Mouse (Mus musculus) lung, postnatal 0 days (tissue): ENCODE data around the gene Smg5. TPM values are rescaled to one million over a fixed set of nuclear protein-coding genes. Genes with fewer than 3 reads are reported as not detected.

Source experiments
- ATAC-seq: fragments of 200-750 bp; cut with Nextera tagmentation; 2 replicates; pipeline ENCODE4 v1.8.0; 2017; ENCODE audit warnings: moderate library complexity
- DNase-seq: peaks from one replicate; pipeline ENCODE4 v3.0.0-alpha.2; 2016; ENCODE audit warnings: low spot score
- H3K27ac ChIP-seq: fragments of 300-500 bp; sonication (generic); 2 replicates; pipeline ENCODE4 v1.5.1; 2014; ENCODE audit warnings: antibody characterized with exemption, mild to moderate bottlenecking, low read length, mixed read lengths
- H3K27me3 ChIP-seq: fragments of 300-500 bp; sonication (generic); replicated peaks from 2 replicates; pipeline ENCODE4 v1.6.1; 2014; ENCODE audit warnings: low read length, mixed read lengths; ENCODE audit not compliant: insufficient read depth
- H3K36me3 ChIP-seq: fragments of 300-500 bp; sonication (generic); 2 replicates; pipeline ENCODE4 v1.6.1; 2014; ENCODE audit warnings: low read length, mixed read lengths; ENCODE audit not compliant: insufficient read depth
- H3K4me1 ChIP-seq: fragments of 300-500 bp; sonication (generic); 2 replicates; pipeline ENCODE4 v1.6.1; 2014; ENCODE audit warnings: antibody characterized with exemption, low read depth, low read length, mixed read lengths; ENCODE audit not compliant: insufficient read depth
- H3K4me2 ChIP-seq: fragments of 300-500 bp; sonication (generic); replicated peaks from 2 replicates; pipeline ENCODE4 v1.6.1; 2014; ENCODE audit warnings: low read depth, mild to moderate bottlenecking, low read length, moderate library complexity, mixed read lengths
- H3K4me3 ChIP-seq: fragments of 300-500 bp; sonication (generic); 2 replicates; pipeline ENCODE4 v1.5.1; 2014; ENCODE audit warnings: low read depth, low read length
- H3K9ac ChIP-seq: fragments of 300-500 bp; sonication (generic); replicated peaks from 2 replicates; pipeline ENCODE4 v1.6.1; 2014; ENCODE audit warnings: low read depth, mild to moderate bottlenecking
- H3K9me3 ChIP-seq: fragments of 300-500 bp; sonication (generic); 2 replicates; pipeline ENCODE4 v1.6.1; 2016; ENCODE audit warnings: low read length, mixed read lengths
- CTCF ChIP-seq: IDR thresholded peaks from 2 replicates; pipeline ENCODE4 v1.5.1; 2016; ENCODE audit warnings: antibody characterized with exemption, mild to moderate bottlenecking
- EP300 ChIP-seq: IDR thresholded peaks from 2 replicates; pipeline ENCODE4 v1.6.1; 2016; ENCODE audit warnings: antibody characterized with exemption, mild to moderate bottlenecking, control low read depth
- WGBS: fragments of 180-500 bp; shearing (Covaris S2); extraction: QIAGEN DNeasy Blood & Tissue Kit; methylation state at CpG from one replicate; pipeline ENCODE4 v1.1.7; 2014; 5-methylcytosine and 5-hydroxymethylcytosine counted together
- polyA plus RNA-seq: library from polyadenylated mRNA; unstranded; fragments of >200 nt; fragmentation: Nextera tagmentation; extraction: Ambion mirVana; gene quantifications from 2 replicates; pipeline ENCODE4 v1.2.1, GENCODE M21; 2015

The Smg5 gene
- polyA plus RNA-seq, 1 experiment from 2014 or later, result 19.8 TPM

- H3K9ac ChIP-seq, result peak overlapping the region; percentile 26; the same call in 1 of the 2 replicates
Measured at GRCm38 (mm10) chr3:88334029-88334658, 1.9 kb upstream of the Smg5 start.

DNA sequence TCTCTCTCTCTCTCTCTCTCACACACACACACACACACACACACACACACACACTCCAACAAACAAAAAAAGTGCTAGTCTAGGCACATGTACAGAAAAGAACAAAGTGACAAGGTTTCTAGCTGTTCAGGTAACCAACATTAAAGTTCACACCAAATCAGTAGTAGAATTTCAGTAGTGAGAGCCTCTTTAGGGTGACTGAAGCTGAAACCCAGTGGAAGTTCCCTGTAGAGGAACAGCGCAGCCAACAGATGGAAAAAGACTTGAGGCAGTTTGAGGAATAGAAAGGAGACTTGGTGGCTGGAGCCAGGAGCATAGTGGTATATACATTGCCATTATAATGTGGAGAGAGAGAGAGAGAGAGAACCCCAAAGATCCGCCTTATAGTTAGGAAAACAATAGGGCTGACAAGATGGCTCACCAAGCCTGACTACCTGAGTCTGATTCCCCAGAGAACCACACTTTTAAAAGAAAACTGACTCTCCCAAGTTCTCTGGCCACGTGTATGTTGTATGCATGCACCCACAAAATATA is 1.1 kb upstream of the Smg5 start:
- Histone ChIP-seq H3K9ac (peak overlapping the region; percentile 78; the same call in 1 of the 2 replicates), H3K27me3 (no peaks in the 10 kb centered on the region), H3K27ac (peak overlapping the region; percentile 94; the same call in 1 of the 2 replicates), H3K4me2 (peak overlapping the region; percentile 75), H3K36me3 (no peaks in the 10 kb centered on the region), H3K4me1 (peaks cover 4% of the 10 kb centered on the region; the same call in 1 of the 2 replicates), H3K4me3 (peak overlapping the region; percentile 91; the same call in 1 of the 2 replicates), H3K9me3 (no peaks in the 10 kb centered on the region)
- no peak for ATAC-seq
- WGBS, result 18% methylated on average over 3 of the region's 3 CpGs
- no peak for DNase-seq
- TF ChIP-seq CTCF, result no peak
- TF ChIP-seq EP300, result no peak

More at GRCm38 (mm10) chr3:88334029-88334658, 1.9 kb upstream of the Smg5 start:
- DNase-seq (peak; percentile 83), ATAC-seq (peak; percentile 37)
- no peaks in the 10 kb centered on the region for H3K27me3 ChIP-seq
- H3K36me3 ChIP-seq, result 0 out of 2 replicates have a peak, but pooled peaks cover 5% of the 10 kb centered on the region
- no peaks in the 10 kb centered on the region for H3K9me3 ChIP-seq
- TF ChIP-seq CTCF (no peak), EP300 (no peak)
- WGBS, result 38% methylated on average over 12 of the region's 12 CpGs
- peak overlapping the region; percentile 75 for H3K27ac ChIP-seq
- H3K4me3 ChIP-seq, result peak overlapping the region; percentile 15; the same call in 1 of the 2 replicates
- peaks cover 4% of the 10 kb centered on the region; the same call in 1 of the 2 replicates for H3K4me1 ChIP-seq
- H3K4me2 ChIP-seq, result peak overlapping the region; percentile 50

- Histone ChIP-seq H3K4me3 (peak overlapping the region; percentile 91), H3K27ac (peak overlapping the region; percentile 94), H3K9ac (peak overlapping the region; percentile 78), H3K36me3 (no peaks in the 10 kb centered on the region), H3K4me2 (peak overlapping the region; percentile 75), H3K4me1 (peaks cover 4% of the 10 kb centered on the region; the same call in 1 of the 2 replicates), H3K27me3 (no peaks in the 10 kb centered on the region), H3K9me3 (no peaks in the 10 kb centered on the region)
- under 1% methylated on average over 27 of the region's 27 CpGs for WGBS
- DNase-seq (peak; percentile 19), ATAC-seq (peak; percentile 24)
- TF ChIP-seq CTCF, result no peak
Measured at GRCm38 (mm10) chr3:88335436-88336053, 515 bp upstream of the Smg5 start.

DNA sequence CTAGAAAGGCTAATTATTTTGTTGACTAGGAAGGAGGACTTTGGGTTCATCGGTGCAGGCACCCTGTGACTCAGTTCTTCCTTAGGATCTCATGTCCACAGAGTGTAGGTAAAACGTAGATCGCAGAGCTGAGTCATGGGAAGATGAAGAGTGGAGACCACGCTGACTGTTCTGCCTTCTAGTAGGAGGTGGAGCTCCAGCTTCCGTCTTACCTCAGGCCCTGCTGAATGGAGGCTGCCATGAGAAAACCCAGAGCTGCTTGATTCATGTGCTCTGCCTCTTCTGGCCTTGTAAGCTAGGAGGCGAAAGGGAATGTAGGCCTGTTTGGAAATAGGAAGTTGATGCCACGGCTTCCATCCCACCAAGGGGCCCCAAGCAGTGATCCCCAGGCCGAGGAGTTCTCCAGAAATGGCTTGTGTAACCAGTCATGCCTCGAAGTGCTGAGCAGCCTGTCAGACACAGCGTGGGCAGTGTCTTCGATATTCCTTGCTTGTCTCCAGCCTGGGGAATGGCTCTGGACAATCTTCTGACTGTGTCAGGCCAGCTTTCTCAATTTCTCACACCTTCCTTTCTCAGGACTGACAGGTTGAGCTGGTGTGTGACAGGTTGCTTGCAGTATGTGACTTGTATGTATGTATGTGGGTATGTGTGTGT is 1.4 kb downstream of the Smg5 start:
- Histone ChIP-seq H3K36me3 (peaks cover 10% of the 10 kb centered on the region; the same call in 1 of the 2 replicates), H3K4me1 (peaks cover 4% of the 10 kb centered on the region; the same call in 1 of the 2 replicates), H3K4me2 (peak overlapping the region; percentile 75), H3K4me3 (no peak overlapping the region), H3K27ac (0 out of 2 replicates have a peak overlapping the region, but pooled peaks have one; percentile 28), H3K9ac (peak overlapping the region; percentile 16; the same call in 1 of the 2 replicates), H3K9me3 (no peaks in the 10 kb centered on the region), H3K27me3 (no peaks in the 10 kb centered on the region)
- DNase-seq (peak; percentile 33), ATAC-seq (no peak)
- TF ChIP-seq EP300 (no peak), CTCF (no peak)
- WGBS, result 65% methylated on average over 11 of the region's 11 CpGs

- no peak for ATAC-seq
- peaks cover 4% of the 10 kb centered on the region; the same call in 1 of the 2 replicates for H3K4me1 ChIP-seq
- WGBS, result 86% methylated on average over 7 of the region's 7 CpGs
- H3K27ac ChIP-seq, result no peak overlapping the region
- no peak overlapping the region for H3K4me3 ChIP-seq
- DNase-seq, result no peak
- no peaks in the 10 kb centered on the region for H3K27me3 ChIP-seq
- H3K4me2 ChIP-seq, result no peak overlapping the region
- H3K36me3 ChIP-seq, result peaks cover 18% of the 10 kb centered on the region
- no peak overlapping the region for H3K9ac ChIP-seq
- no peak for TF ChIP-seq CTCF
- no peaks in the 10 kb centered on the region for H3K9me3 ChIP-seq
Measured at GRCm38 (mm10) chr3:88338316-88338715, 2.3 kb downstream of the Smg5 start.

DNA sequence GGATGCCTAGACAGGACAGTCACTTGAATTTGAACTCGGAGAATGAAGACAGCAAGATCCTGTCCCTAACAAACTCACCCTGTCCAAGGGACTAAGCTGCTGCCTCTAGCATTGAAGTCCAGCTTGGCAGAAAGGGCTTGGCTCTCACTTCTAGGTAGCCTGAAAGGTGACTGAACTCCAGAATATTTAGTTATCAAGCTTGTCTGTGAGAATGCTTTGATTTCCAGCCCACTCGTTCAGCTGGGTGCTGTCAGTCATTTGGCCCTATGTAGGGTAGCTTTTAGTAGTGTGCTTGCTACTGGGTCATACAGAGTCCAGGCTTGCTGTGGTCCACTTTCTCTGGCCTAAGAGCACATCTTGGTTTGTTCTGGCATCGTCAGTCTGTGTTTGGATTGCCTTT is 2.9 kb downstream of the Smg5 start:
- H3K9ac ChIP-seq, result peak overlapping the region; percentile 4; the same call in 1 of the 2 replicates
- ATAC-seq (no peak), DNase-seq (no peak)
- no peak for TF ChIP-seq CTCF
- H3K27me3 ChIP-seq, result no peaks in the 10 kb centered on the region
- whole genome bisulfite sequencing, result 55% methylated on average over 3 of the region's 3 CpGs
- H3K9me3 ChIP-seq, result no peaks in the 10 kb centered on the region
- H3K4me1 ChIP-seq, result peaks cover 4% of the 10 kb centered on the region; the same call in 1 of the 2 replicates
- H3K4me3 ChIP-seq, result no peak overlapping the region
- H3K27ac ChIP-seq, result no peak overlapping the region
- H3K4me2 ChIP-seq, result no peak overlapping the region
- H3K36me3 ChIP-seq, result peaks cover 23% of the 10 kb centered on the region
